Mouse (Mus musculus) CH12.LX (cell line): Measurements from ENCODE around the gene Nme3. TPM values are rescaled to one million over a fixed set of nuclear protein-coding genes. Genes with fewer than 3 reads are reported as not detected.
A peak's percentile ranks its signal among the peaks of the same experiment; 100 is the strongest.

ENCODE experiments used
- DNase-seq: peaks from one replicate; pipeline ENCODE4 v3.0.0-alpha.2; 2013; ENCODE audit errors: extremely low read depth
- H3K27ac ChIP-seq: 2 replicates; pipeline ENCODE4 v1.5.1; 2012; ENCODE audit warnings: low read depth, mild to moderate bottlenecking, control low read depth, moderate library complexity; ENCODE audit not compliant: insufficient read depth
- H3K27me3 ChIP-seq: replicated peaks from 2 replicates; pipeline ENCODE3; 2012; ENCODE audit warnings: inconsistent platforms
- H3K36me3 ChIP-seq, 2 experiments: replicated peaks in 1 of 2; 2 replicates each; pipeline versions ENCODE3 to v1.6.1; 2012; ENCODE audit warnings: inconsistent platforms in 1 of 2, low read length in 1 of 2, mild to moderate bottlenecking in 1 of 2, mixed read lengths in 1 of 2, moderate library complexity in 1 of 2; ENCODE audit not compliant: control insufficient read depth in 1 of 2, insufficient read depth in 1 of 2
- H3K4me1 ChIP-seq, 2 experiments: 2 replicates each; pipeline ENCODE4 v1.6.1; 2012; ENCODE audit warnings: inconsistent platforms in 1 of 2, moderate library complexity in 1 of 2; ENCODE audit not compliant: insufficient read depth in 2 of 2, control insufficient read depth in 1 of 2
- H3K4me2 ChIP-seq: 2 replicates; pipeline ENCODE4 v1.6.1; 2012; ENCODE audit warnings: low read depth, mild to moderate bottlenecking, control low read depth; ENCODE audit not compliant: poor library complexity, insufficient read depth, severe bottlenecking
- H3K4me3 ChIP-seq, 3 experiments: fragments of 150-350 bp in 1 of 3; sonication (generic) in 1 of 3; replicated peaks in 1 of 3; 2 replicates each; pipeline versions ENCODE3 to v1.5.1; 2011 to 2012; ENCODE audit warnings: low read depth in 2 of 3, low read length in 2 of 3, mild to moderate bottlenecking in 2 of 3, moderate library complexity in 2 of 3, control low read depth in 1 of 3, improper control_type of control experiment in 1 of 3, inconsistent platforms in 1 of 3, mixed read lengths in 1 of 3; ENCODE audit not compliant: poor library complexity in 1 of 3
- H3K79me2 ChIP-seq: replicated peaks from 2 replicates; pipeline ENCODE4 v1.6.1; 2012; ENCODE audit warnings: mild to moderate bottlenecking, moderate library complexity; ENCODE audit not compliant: control insufficient read depth, poor library complexity, insufficient read depth, severe bottlenecking; ENCODE audit errors: extremely low read depth
- H3K9ac ChIP-seq: 2 replicates; pipeline ENCODE4 v1.6.1; 2012; ENCODE audit warnings: low read depth, mild to moderate bottlenecking, control low read depth, moderate library complexity; ENCODE audit not compliant: insufficient read depth
- H3K9me3 ChIP-seq: replicated peaks from 2 replicates; pipeline ENCODE3; 2012; ENCODE audit warnings: low read length, inconsistent platforms, mixed read lengths
- BHLHE40 ChIP-seq: IDR thresholded peaks from 2 replicates; pipeline ENCODE4 v1.6.1; 2011; ENCODE audit warnings: mild to moderate bottlenecking, low read depth, low read length, improper control_type of control experiment
- CHD2 ChIP-seq: IDR thresholded peaks from 2 replicates; pipeline ENCODE4 v1.6.1; 2011; ENCODE audit warnings: low read length, improper control_type of control experiment
- CTCF ChIP-seq, 2 experiments: IDR thresholded peaks in 1 of 2; conservative IDR thresholded peaks in 1 of 2; 2 replicates each; pipeline ENCODE4 v1.5.1; 2011 to 2012; ENCODE audit warnings: low read depth in 2 of 2, low read length in 2 of 2, improper control_type of control experiment in 1 of 2, inconsistent platforms in 1 of 2, mild to moderate bottlenecking in 1 of 2, moderate library complexity in 1 of 2
- E2F4 ChIP-seq: IDR thresholded peaks from 2 replicates; pipeline ENCODE4 v1.6.1; 2011; ENCODE audit warnings: low read depth, low read length, improper control_type of control experiment; ENCODE audit not compliant: insufficient replicate concordance
- EP300 ChIP-seq: IDR thresholded peaks from 2 replicates; pipeline ENCODE4 v1.6.1; 2011; ENCODE audit warnings: low read length, improper control_type of control experiment
- ETS1 ChIP-seq: conservative IDR thresholded peaks from 2 replicates; pipeline ENCODE4 v1.6.1; 2012; ENCODE audit warnings: low read depth, mild to moderate bottlenecking, inconsistent platforms, low read length, improper control_type of control experiment, moderate library complexity
- HCFC1 ChIP-seq: IDR thresholded peaks from 2 replicates; pipeline ENCODE4 v1.6.1; 2012; ENCODE audit warnings: low read depth, mild to moderate bottlenecking, inconsistent platforms, low read length, improper control_type of control experiment
- IRF4 ChIP-seq: IDR thresholded peaks from 2 replicates; pipeline ENCODE4 v1.6.1; 2014; ENCODE audit warnings: low read depth, mild to moderate bottlenecking, inconsistent platforms, low read length, improper control_type of control experiment
- KAT2A ChIP-seq: IDR thresholded peaks from 2 replicates; pipeline ENCODE4 v1.6.1; 2012; ENCODE audit warnings: low read length, improper control_type of control experiment, inconsistent platforms; ENCODE audit not compliant: insufficient replicate concordance
- MAX ChIP-seq: IDR thresholded peaks from 2 replicates; pipeline ENCODE4 v1.6.1; 2011; ENCODE audit warnings: low read length, improper control_type of control experiment
- MAZ ChIP-seq: IDR thresholded peaks from 2 replicates; pipeline ENCODE4 v1.6.1; 2012; ENCODE audit warnings: low read depth, mild to moderate bottlenecking, inconsistent platforms, low read length, improper control_type of control experiment, moderate library complexity
- MXI1 ChIP-seq: IDR thresholded peaks from 2 replicates; pipeline ENCODE4 v1.6.1; 2011; ENCODE audit warnings: mild to moderate bottlenecking, low read depth, low read length, improper control_type of control experiment
- MYC ChIP-seq: IDR thresholded peaks from 2 replicates; pipeline ENCODE4 v1.6.1; 2011; ENCODE audit warnings: low read depth, mild to moderate bottlenecking, improper control_type of control experiment, low read length
- NELFE ChIP-seq: IDR thresholded peaks from 2 replicates; pipeline ENCODE4 v1.6.1; 2011; ENCODE audit warnings: low read depth, low read length, improper control_type of control experiment
- NRF1 ChIP-seq: IDR thresholded peaks from 2 replicates; pipeline ENCODE4 v1.6.1; 2014; ENCODE audit warnings: low read depth, mild to moderate bottlenecking, inconsistent platforms, low read length, improper control_type of control experiment, moderate library complexity
- POLR2A ChIP-seq: IDR thresholded peaks from 2 replicates; pipeline ENCODE4 v1.6.1; 2011; ENCODE audit warnings: low read depth, mild to moderate bottlenecking, improper control_type of control experiment, low read length
- POLR2AphosphoS2 ChIP-seq: IDR thresholded peaks from 2 replicates; pipeline ENCODE4 v1.6.1; 2011; ENCODE audit warnings: low read depth, low read length, improper control_type of control experiment
- SIN3A ChIP-seq: IDR thresholded peaks from 2 replicates; pipeline ENCODE4 v1.6.1; 2012; ENCODE audit warnings: low read length, improper control_type of control experiment, inconsistent platforms
- SMC3 ChIP-seq: IDR thresholded peaks from 2 replicates; pipeline ENCODE4 v1.6.1; 2011; ENCODE audit warnings: low read depth, low read length, improper control_type of control experiment
- TCF12 ChIP-seq: IDR thresholded peaks from 2 replicates; pipeline ENCODE4 v1.6.1; 2014; ENCODE audit warnings: low read depth, mild to moderate bottlenecking, inconsistent platforms, low read length, improper control_type of control experiment
- UBTF ChIP-seq: IDR thresholded peaks from 2 replicates; pipeline ENCODE4 v1.6.1; 2012; ENCODE audit warnings: low read depth, mild to moderate bottlenecking, inconsistent platforms, low read length, improper control_type of control experiment, moderate library complexity
- USF1 ChIP-seq: IDR thresholded peaks from 2 replicates; pipeline ENCODE4 v1.6.1; 2014; ENCODE audit warnings: low read depth, mild to moderate bottlenecking, inconsistent platforms, low read length, improper control_type of control experiment
- USF2 ChIP-seq: conservative IDR thresholded peaks from 2 replicates; pipeline ENCODE4 v1.6.1; 2011; ENCODE audit warnings: low read depth, low read length, improper control_type of control experiment
- ZC3H11A ChIP-seq: IDR thresholded peaks from 2 replicates; pipeline ENCODE4 v1.6.1; 2012; ENCODE audit warnings: low read depth, mild to moderate bottlenecking, inconsistent platforms, low read length, improper control_type of control experiment
- ZKSCAN1 ChIP-seq: IDR thresholded peaks from 2 replicates; pipeline ENCODE4 v1.6.1; 2012; ENCODE audit warnings: low read depth, inconsistent platforms, low read length, improper control_type of control experiment, borderline replicate concordance
- ZMIZ1 ChIP-seq: IDR thresholded peaks from 2 replicates; pipeline ENCODE4 v1.6.1; 2012; ENCODE audit warnings: low read depth, mild to moderate bottlenecking, inconsistent platforms, low read length, improper control_type of control experiment
- dilution Hi-C: fragments of 300-500 bp; cut with MboI; formaldehyde crosslinking; loops from 2 replicates; pipeline ENCODE4 v1.14.3; 2020; ENCODE audit warnings: low sequenced_read_pairs; ENCODE audit not compliant: extremely low pct_unique_long_range_greater_than_20kb, extremely low pct_ligation_motif_present
- in situ Hi-C: fragments of 300-500 bp; cut with MboI; formaldehyde crosslinking; loops from 3 replicates; pipeline ENCODE4 v1.14.3; 2019; ENCODE audit warnings: low sequenced_read_pairs, low pct_ligation_motif_present, low pct_unique_long_range_greater_than_20kb, mixed read lengths
- polyA plus RNA-seq: library from polyadenylated mRNA; unstranded; fragments of >175 nt; gene quantifications from 2 replicates; pipeline ENCODE4 v1.2.1, GENCODE M21; 2012; ENCODE audit warnings: low read depth; ENCODE audit not compliant: insufficient read length
- total RNA-seq, 2 experiments: library from RNA; depleted of rRNA; stranded (reverse); fragments of 300-350 nt in 1 of 2; fragments of >200 nt in 1 of 2; gene quantifications; 2 replicates each; pipeline ENCODE4 v1.2.3; 2012 to 2014

Gene Nme3
- total and polyA plus RNA-seq, 3 experiments, result 11.4 to 16.7 (median 13.8) TPM

- peaks cover under 1 to 24% of the 10 kb centered on the region in 2 experiments; a peak in 3 of 4 replicates for H3K4me1 ChIP-seq
- H3K27ac ChIP-seq, result peak within 1 kb of the TSS; percentile 62
- H3K27me3 ChIP-seq, result peaks cover 10% of the 10 kb centered on the region
- H3K79me2 ChIP-seq, result no peaks in the 10 kb centered on the region
- peak within 1 kb of the TSS; percentile 74 to 83 (median 75) for H3K4me3 ChIP-seq
- peak; percentile 63 for TF ChIP-seq MXI1
- TF ChIP-seq ZMIZ1, result peak; percentile 77; the same call in 1 of the 2 replicates
- peak; percentile 79; the same call in 1 of the 2 replicates for TF ChIP-seq MAZ
- peak; percentile 93 for TF ChIP-seq USF1
- TF ChIP-seq POLR2AphosphoS2, result peak; percentile 53; the same call in 1 of the 2 replicates
- TF ChIP-seq BHLHE40, result peak; percentile 81
- peak; percentile 49; the same call in 1 of the 2 replicates for TF ChIP-seq KAT2A
- TF ChIP-seq CHD2, result no peak
- peak; percentile 87 for TF ChIP-seq USF2
- peak; percentile 49; the same call in 1 of the 2 replicates for TF ChIP-seq UBTF
- peak; percentile 66 for TF ChIP-seq NELFE
- TF ChIP-seq TCF12, result peak; percentile 38
- TF ChIP-seq E2F4, result no peak
- TF ChIP-seq POLR2A, result peak; percentile 87
- peak; percentile 25; the same call in 1 of the 2 replicates for TF ChIP-seq IRF4
- TF ChIP-seq NRF1, result peak; percentile 40; the same call in 1 of the 2 replicates
- TF ChIP-seq HCFC1, result peak; percentile 81
- TF ChIP-seq MAX, result no peak; the same call in 1 of the 2 replicates
- TF ChIP-seq SMC3, result no peak
- H3K4me2 ChIP-seq, result peak within 1 kb of the TSS; percentile 59
- peaks cover 11 to 20% of the 10 kb centered on the region in 2 experiments for H3K36me3 ChIP-seq
- no peaks in the 10 kb centered on the region for H3K9me3 ChIP-seq
- in situ Hi-C loops, result loop anchor here (5.0 kb wide), 1 partner anchor 37 kb away; the partner anchor contains the start of genes Nubp2 and Spsb3
- H3K9ac ChIP-seq, result peak within 1 kb of the TSS; percentile 60
- DNase-seq, result peak; percentile 99
- dilution Hi-C loops, result no loop called here
Observed at GRCm38 (mm10) chr17:24850065-24850772, 46.1 kb upstream of the Nme3 start, which contains the start of gene Fahd1. Fahd1 (minus strand) TSS chr17:24850364.

- DNase-seq, result no peak
- dilution Hi-C loops (no loop called here), in situ Hi-C loops (loop anchor here (5.0 kb wide), 1 partner anchor 37 kb away; the partner anchor contains the start of genes Nubp2 and Spsb3)
- peak overlapping the region; percentile 64 to 83 (median 74) for H3K4me3 ChIP-seq
- peaks cover 6 to 29% of the 10 kb centered on the region in 2 experiments for H3K4me1 ChIP-seq
- no peaks in the 10 kb centered on the region for H3K9me3 ChIP-seq
- no peak overlapping the region for H3K27ac ChIP-seq
- peak overlapping the region; percentile 59 for H3K4me2 ChIP-seq
- TF ChIP-seq ETS1, result no peak
- TF ChIP-seq SIN3A, result 0 out of 2 replicates have a peak, but pooled peaks have one; percentile 62
- TF ChIP-seq IRF4, result no peak
- TF ChIP-seq EP300, result no peak
- TF ChIP-seq ZC3H11A, result no peak
- 0 out of 2 replicates have a peak, but pooled peaks have one; percentile 38 for TF ChIP-seq UBTF
- no peak for TF ChIP-seq ZKSCAN1
- no peak for TF ChIP-seq MYC
- TF ChIP-seq BHLHE40, result no peak
- TF ChIP-seq CTCF (conservative IDR thresholded peaks at IDR 0.05 in 1 of 2, IDR thresholded peaks at IDR 0.05 in 1 of 2; ENCODE audit: low read depth in 2 of 2, low read length in 2 of 2), result peak in 1 of 2 experiments; percentile 13; a peak in 1 of 4 replicates
- TF ChIP-seq MAX, result no peak; the same call in 1 of the 2 replicates
- TF ChIP-seq POLR2AphosphoS2, result no peak
- no peaks in the 10 kb centered on the region; the same call in 1 of the 2 replicates for H3K79me2 ChIP-seq
- H3K9ac ChIP-seq, result peak overlapping the region; percentile 60
- peaks cover 11 to 20% of the 10 kb centered on the region in 2 experiments for H3K36me3 ChIP-seq
- peaks cover 10% of the 10 kb centered on the region for H3K27me3 ChIP-seq
Observed at GRCm38 (mm10) chr17:24850773-24851127, 45.5 kb upstream of the Nme3 start.
